Mouse (Mus musculus): ENCODE measurements at regions not wholly inside any gene's neighbourhood (a gene's known extent, or its start where the extent isn't known, plus 50 kb on each side); places are given as distances from the start of the nearest gene placed in this dataset.

DNA sequence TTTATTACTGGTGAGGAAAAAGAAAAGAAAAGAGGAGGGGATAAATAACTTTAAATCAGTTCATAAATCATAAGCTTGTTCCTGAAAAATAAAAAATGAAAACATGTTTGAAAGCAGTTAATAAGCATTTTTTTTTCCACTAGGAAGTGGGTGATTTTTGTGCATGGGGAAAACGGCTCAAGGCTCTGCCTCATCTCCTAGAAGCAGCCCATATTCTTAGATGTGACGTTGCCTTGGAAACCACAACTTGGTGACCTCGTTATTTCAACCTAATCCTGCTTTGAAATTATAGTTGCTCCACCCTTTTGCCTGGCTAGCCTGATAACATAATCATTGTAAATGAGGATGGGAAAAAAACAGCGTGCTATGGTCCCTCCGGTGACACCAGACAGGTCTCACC lies 183.1 kb downstream of the Qdpr start:
- H3K4me2 ChIP-seq (replicated peaks), result no peak overlapping the region
- ATAC-seq (ENCODE audit: low FRiP score, low read depth), result no peak
- H3K9ac ChIP-seq, result no peak overlapping the region
- H3K36me3 ChIP-seq, result no peaks in the 10 kb centered on the region
- no peaks in the 10 kb centered on the region for H3K9me3 ChIP-seq
- no peak overlapping the region for H3K4me3 ChIP-seq
- H3K27ac ChIP-seq, result no peak overlapping the region
- no peaks in the 10 kb centered on the region for H3K27me3 ChIP-seq
- whole genome bisulfite sequencing, result 45% methylated on average over 5 of the region's 5 CpGs
- H3K4me1 ChIP-seq, result no peaks in the 10 kb centered on the region

GRCm38 (mm10) chr5:45258486-45258885 lies 191.6 kb downstream of the Qdpr start:
- Histone ChIP-seq H3K9ac (no peak overlapping the region), H3K4me2 (replicated peaks) (no peak overlapping the region), H3K4me1 (no peaks in the 10 kb centered on the region), H3K27ac (no peak overlapping the region), H3K27me3 (no peaks in the 10 kb centered on the region), H3K4me3 (no peak overlapping the region), H3K9me3 (no peaks in the 10 kb centered on the region), H3K36me3 (no peaks in the 10 kb centered on the region)
- WGBS, result 94% methylated on average over 1 of the region's 1 CpGs
- ATAC-seq (ENCODE audit: low FRiP score, low read depth), result no peak

GRCm38 (mm10) chr5:45256256-45256999 lies 193.6 kb downstream of the Qdpr start:
- no peaks in the 10 kb centered on the region for H3K36me3 ChIP-seq
- H3K4me2 ChIP-seq (replicated peaks), result no peak overlapping the region
- no peak overlapping the region for H3K9ac ChIP-seq
- no peak for ATAC-seq (ENCODE audit: low FRiP score, low read depth)
- no peaks in the 10 kb centered on the region for H3K27me3 ChIP-seq
- H3K4me3 ChIP-seq, result no peak overlapping the region
- no peaks in the 10 kb centered on the region for H3K4me1 ChIP-seq
- whole genome bisulfite sequencing, result 53% methylated on average over 9 of the region's 9 CpGs
- no peaks in the 10 kb centered on the region for H3K9me3 ChIP-seq
- H3K27ac ChIP-seq, result no peak overlapping the region

- H3K27me3 ChIP-seq, result no peaks in the 10 kb centered on the region
- 80% methylated on average over 4 of the region's 4 CpGs for whole genome bisulfite sequencing
- H3K27ac ChIP-seq, result no peak overlapping the region
- H3K9me3 ChIP-seq, result no peaks in the 10 kb centered on the region
- no peak for ATAC-seq (ENCODE audit: low FRiP score, low read depth)
- H3K36me3 ChIP-seq, result no peaks in the 10 kb centered on the region
- H3K9ac ChIP-seq, result no peak overlapping the region
- H3K4me1 ChIP-seq, result no peaks in the 10 kb centered on the region
- no peak overlapping the region for H3K4me3 ChIP-seq
- H3K4me2 ChIP-seq (replicated peaks), result no peak overlapping the region
Measured at GRCm38 (mm10) chr5:45231856-45232255, 218.2 kb downstream of the Qdpr start.

DNA sequence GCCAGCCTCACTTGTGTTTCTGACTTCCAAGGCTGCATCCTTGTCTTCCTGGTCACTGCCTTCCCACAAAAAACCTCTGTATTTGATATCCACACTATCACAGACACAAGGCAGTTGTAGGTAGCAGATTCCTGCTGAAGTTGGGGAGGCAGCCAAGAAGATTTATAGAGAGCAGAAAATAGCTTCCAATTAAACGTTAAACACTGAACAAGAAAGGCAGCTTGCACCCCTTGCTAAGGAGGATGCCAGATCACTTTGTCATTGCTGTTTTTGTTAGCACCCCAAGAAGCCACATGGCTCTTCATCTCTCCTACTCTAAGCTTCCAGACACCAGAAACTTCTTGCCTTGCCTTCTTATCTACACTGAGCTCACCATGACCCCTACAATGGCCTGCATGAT lies 219.9 kb downstream of the Qdpr start:
- 59% methylated on average over 1 of the region's 1 CpGs for WGBS
- no peak for ATAC-seq (ENCODE audit: low FRiP score, low read depth)
- no peaks in the 10 kb centered on the region for H3K4me1 ChIP-seq
- no peaks in the 10 kb centered on the region for H3K36me3 ChIP-seq
- no peak overlapping the region for H3K4me3 ChIP-seq
- no peaks in the 10 kb centered on the region for H3K9me3 ChIP-seq
- no peak overlapping the region for H3K9ac ChIP-seq
- no peaks in the 10 kb centered on the region for H3K27me3 ChIP-seq
- no peak overlapping the region for H3K4me2 ChIP-seq (replicated peaks)
- H3K27ac ChIP-seq, result no peak overlapping the region

GRCm38 (mm10) chr5:45229477-45229876 lies 220.6 kb downstream of the Qdpr start:
- Histone ChIP-seq H3K9me3 (no peaks in the 10 kb centered on the region), H3K9ac (no peak overlapping the region), H3K4me3 (no peak overlapping the region), H3K4me2 (replicated peaks) (no peak overlapping the region), H3K36me3 (no peaks in the 10 kb centered on the region), H3K27ac (no peak overlapping the region), H3K27me3 (no peaks in the 10 kb centered on the region), H3K4me1 (no peaks in the 10 kb centered on the region)
- 58% methylated on average over 3 of the region's 3 CpGs for WGBS
- no peak for ATAC-seq (ENCODE audit: low FRiP score, low read depth)

- Histone ChIP-seq H3K4me3 (no peak overlapping the region), H3K27me3 (no peaks in the 10 kb centered on the region), H3K9me3 (no peaks in the 10 kb centered on the region), H3K27ac (no peak overlapping the region), H3K4me2 (replicated peaks) (no peak overlapping the region), H3K4me1 (no peaks in the 10 kb centered on the region), H3K36me3 (no peaks in the 10 kb centered on the region), H3K9ac (no peak overlapping the region)
- WGBS, result 81% methylated on average over 6 of the region's 6 CpGs
- ATAC-seq (ENCODE audit: low FRiP score, low read depth), result no peak
Measured at GRCm38 (mm10) chr5:45228226-45228927, 221.7 kb downstream of the Qdpr start.

GRCm38 (mm10) chr5:45220272-45220916 lies 229.6 kb downstream of the Qdpr start:
- Histone ChIP-seq H3K27ac (no peak overlapping the region), H3K9ac (no peak overlapping the region), H3K9me3 (no peaks in the 10 kb centered on the region), H3K4me2 (replicated peaks) (no peak overlapping the region), H3K27me3 (no peaks in the 10 kb centered on the region), H3K36me3 (no peaks in the 10 kb centered on the region), H3K4me1 (peaks cover 8% of the 10 kb centered on the region; the same call in 1 of the 2 replicates), H3K4me3 (no peak overlapping the region)
- 82% methylated on average over 6 of the region's 6 CpGs for WGBS
- no peak for ATAC-seq (ENCODE audit: low FRiP score, low read depth)

DNA sequence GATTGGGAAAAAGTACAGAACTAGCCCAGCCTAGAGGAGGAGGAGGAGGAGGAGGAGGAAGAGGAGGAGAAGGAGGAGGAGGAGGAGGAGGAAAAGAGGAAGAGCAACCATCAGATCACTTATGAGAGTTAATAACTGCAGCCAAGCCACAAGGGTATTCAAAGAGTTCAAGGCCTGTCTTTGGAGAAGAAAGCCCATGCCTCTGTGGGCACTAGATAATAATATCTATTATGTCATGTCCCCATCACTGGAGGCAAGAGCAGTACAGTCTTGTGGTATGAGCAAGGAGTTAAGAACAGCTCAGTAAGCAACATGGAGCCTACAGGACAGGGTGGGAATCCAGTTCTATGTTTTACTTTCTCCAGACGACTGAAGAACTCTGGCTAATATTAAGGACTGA lies 230.5 kb downstream of the Qdpr start:
- WGBS, result 41% methylated on average over 1 of the region's 1 CpGs
- no peaks in the 10 kb centered on the region for H3K27me3 ChIP-seq

GRCm38 (mm10) chr5:45219101-45219500 lies 230.9 kb downstream of the Qdpr start:
- Histone ChIP-seq H3K27me3 (no peaks in the 10 kb centered on the region), H3K36me3 (no peaks in the 10 kb centered on the region), H3K4me2 (replicated peaks) (no peak overlapping the region), H3K4me3 (no peak overlapping the region), H3K4me1 (peaks cover 8% of the 10 kb centered on the region; the same call in 1 of the 2 replicates), H3K27ac (no peak overlapping the region), H3K9ac (no peak overlapping the region), H3K9me3 (no peaks in the 10 kb centered on the region)
- WGBS, result 63% methylated on average over 3 of the region's 3 CpGs
- no peak for ATAC-seq (ENCODE audit: low FRiP score, low read depth)

More for the DNA sequence above, 230.5 kb downstream of the Qdpr start:
- Histone ChIP-seq H3K27ac (no peak overlapping the region), H3K4me3 (no peak overlapping the region), H3K9me3 (no peaks in the 10 kb centered on the region), H3K9ac (no peak overlapping the region), H3K4me1 (peaks cover 8% of the 10 kb centered on the region; the same call in 1 of the 2 replicates), H3K36me3 (no peaks in the 10 kb centered on the region), H3K4me2 (replicated peaks) (no peak overlapping the region)
- ATAC-seq (ENCODE audit: low FRiP score, low read depth), result 0 out of 2 replicates have a peak, but pooled peaks have one; percentile 8

- Histone ChIP-seq H3K4me1 (peaks cover 8% of the 10 kb centered on the region; the same call in 1 of the 2 replicates), H3K9me3 (no peaks in the 10 kb centered on the region), H3K4me2 (replicated peaks) (no peak overlapping the region), H3K9ac (no peak overlapping the region), H3K4me3 (no peak overlapping the region), H3K27me3 (no peaks in the 10 kb centered on the region), H3K27ac (no peak overlapping the region), H3K36me3 (no peaks in the 10 kb centered on the region)
- ATAC-seq (ENCODE audit: low FRiP score, low read depth), result no peak
Measured at GRCm38 (mm10) chr5:45214475-45214874, 235.6 kb downstream of the Qdpr start.

DNA sequence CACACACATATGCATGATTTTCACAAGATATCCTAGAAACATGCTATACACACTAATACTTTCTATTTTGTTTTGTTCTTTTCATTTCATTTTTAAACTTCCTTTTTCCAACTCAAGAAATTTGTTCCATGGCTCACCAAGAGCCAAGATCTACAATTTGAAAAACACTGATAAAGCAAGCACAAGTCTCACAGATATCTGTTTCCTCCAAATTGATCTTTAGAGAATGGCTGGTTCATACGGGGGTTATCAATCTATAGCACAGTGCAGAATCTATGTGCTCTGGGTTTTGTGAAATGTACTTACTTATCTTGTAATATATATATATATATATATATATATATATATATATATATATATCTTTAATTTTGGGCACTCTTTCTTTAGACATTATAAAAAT lies 251.6 kb downstream of the Qdpr start:
- Histone ChIP-seq H3K9ac (no peak overlapping the region), H3K36me3 (no peaks in the 10 kb centered on the region), H3K4me2 (replicated peaks) (no peak overlapping the region), H3K9me3 (no peaks in the 10 kb centered on the region), H3K27ac (no peak overlapping the region), H3K27me3 (no peaks in the 10 kb centered on the region), H3K4me1 (0 out of 2 replicates have a peak, but pooled peaks cover 3% of the 10 kb centered on the region), H3K4me3 (no peak overlapping the region)
- ATAC-seq (ENCODE audit: low FRiP score, low read depth), result no peak
- 93% methylated on average over 1 of the region's 1 CpGs for WGBS
